Mouse (Mus musculus) brain, embryonic 14.5 days (tissue): ENCODE results near the gene Mcmbp.

Source experiments
- CTCF ChIP-seq: fragments of 200-500 bp; IDR thresholded peaks from 2 replicates; pipeline ENCODE4 v1.5.1; 2012; ENCODE audit warnings: inconsistent platforms, mild to moderate bottlenecking, moderate library complexity, borderline replicate concordance; ENCODE audit not compliant: insufficient read depth, insufficient read length; ENCODE audit errors: extremely low read depth
- POLR2A ChIP-seq: fragments of 200-500 bp; IDR thresholded peaks from 2 replicates; pipeline ENCODE4 v1.6.1; 2012; ENCODE audit warnings: mild to moderate bottlenecking, inconsistent platforms, borderline replicate concordance; ENCODE audit not compliant: poor library complexity, insufficient read depth, insufficient read length, severe bottlenecking; ENCODE audit errors: extremely low read depth

GRCm38 (mm10) chr7:128705735-128706134 lies 34.6 kb downstream of the Mcmbp start:
- peak; percentile 98 for TF ChIP-seq CTCF
- no peak for TF ChIP-seq POLR2A
